Mouse (Mus musculus): Measurements from ENCODE around the gene Gm20388. TPM values are rescaled to one million over a fixed set of nuclear protein-coding genes. Genes with fewer than 3 reads are reported as not detected.
A peak's percentile ranks its signal among the peaks of the same experiment; 100 is the strongest.

Gm20388 gene
- total RNA-seq, 2 experiments from 2014 or later: 2.4 to 2.6 TPM

DNA sequence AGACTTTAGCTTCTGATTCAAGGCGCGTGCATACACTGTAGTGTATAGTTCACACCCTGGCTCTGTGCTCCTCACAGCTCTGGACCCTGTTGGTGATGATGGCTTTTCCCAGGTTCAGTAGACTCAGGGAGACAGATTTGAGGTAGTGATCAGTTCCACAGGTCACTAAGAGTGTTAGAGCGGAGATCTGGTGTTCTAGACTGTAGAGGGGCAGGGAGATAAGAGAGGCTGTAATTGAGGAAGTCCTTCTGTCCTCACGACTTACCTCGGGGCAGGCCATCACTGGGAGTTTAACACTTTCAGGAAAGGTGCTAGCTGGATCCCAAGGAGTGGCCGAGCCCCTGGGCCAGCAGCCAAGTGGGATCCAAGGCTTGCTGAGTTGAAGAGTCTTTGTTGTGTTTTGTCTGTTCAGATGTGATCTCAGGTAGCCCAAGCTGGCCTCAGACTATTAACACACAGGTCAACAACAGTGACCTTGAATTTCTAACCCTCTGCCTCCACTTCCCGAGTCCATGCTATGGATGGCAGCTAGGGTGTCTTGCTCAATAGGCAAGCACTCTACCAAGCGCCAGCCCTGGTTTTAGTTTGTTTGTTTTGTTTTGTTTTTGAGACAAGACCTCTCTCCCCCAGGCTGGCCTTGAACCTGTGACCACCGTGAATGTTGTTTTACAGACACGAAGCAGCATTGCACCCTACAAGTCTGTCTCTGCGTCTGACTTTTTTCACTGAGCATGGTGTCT is 564.0 kb downstream of the Gm20388 start:
- Histone ChIP-seq H3K4me3 (no peak overlapping the region), H3K27ac (no peak overlapping the region)
- no peak for DNase-seq (ENCODE audit: extremely low spot score in 1 of 2, low spot score in 2 of 2)
- no peak for TF ChIP-seq CTCF (IDR thresholded peaks at IDR 0.05)
- intact Hi-C loops (cut with DNase I): no loop called here

- no peak for TF ChIP-seq CTCF (IDR thresholded peaks at IDR 0.05)
- Histone ChIP-seq H3K27ac (no peak overlapping the region), H3K4me3 (no peak overlapping the region)
- no peak for DNase-seq (ENCODE audit: extremely low spot score in 1 of 2, low spot score in 2 of 2)
- intact Hi-C loops (cut with DNase I): no loop called here
Observed at GRCm38 (mm10) chr8:120475462-120476201, 565.0 kb downstream of the Gm20388 start.

DNA sequence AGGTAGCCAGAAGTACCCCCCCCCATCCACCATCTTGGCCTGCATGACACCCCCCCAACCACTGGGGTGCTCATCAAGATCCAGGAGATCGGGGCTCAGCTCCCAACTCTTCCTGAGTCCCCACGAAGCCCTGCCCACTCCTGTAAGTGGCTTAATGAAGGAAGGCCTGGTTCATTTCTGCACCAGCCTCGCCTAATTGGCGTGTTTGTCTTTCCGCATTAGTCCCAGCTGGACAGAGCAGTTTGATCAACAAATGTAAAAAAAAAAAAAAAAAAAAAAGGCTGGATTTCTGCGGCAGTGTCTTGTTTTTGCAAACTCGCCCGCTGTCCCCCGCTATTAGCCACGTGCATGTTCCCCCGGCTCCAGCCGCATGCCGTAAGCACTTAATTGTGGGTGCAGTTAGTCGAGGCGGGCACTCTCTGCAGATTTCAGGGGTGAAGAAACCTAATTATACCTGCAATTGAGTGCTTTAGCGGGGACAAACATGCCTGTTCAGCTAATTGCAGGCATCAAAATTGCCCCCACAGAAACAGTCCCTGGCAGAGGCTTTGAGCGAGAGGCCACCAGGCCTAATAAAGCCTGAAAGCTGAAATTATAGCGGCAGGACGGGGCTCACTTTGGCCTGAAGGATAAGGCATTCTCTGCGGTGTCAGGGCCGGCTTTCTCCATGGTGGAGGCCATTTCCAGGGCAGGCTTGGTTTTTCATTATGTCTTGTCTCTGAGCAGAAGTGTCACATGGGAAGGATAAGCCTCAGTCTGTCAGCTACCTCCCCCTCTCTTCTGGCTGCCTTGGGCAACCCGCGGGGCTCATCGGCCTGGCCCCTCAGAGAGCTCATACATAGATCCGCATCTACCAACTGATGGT is 566.3 kb downstream of the Gm20388 start:
- no peak for DNase-seq (ENCODE audit: extremely low spot score in 1 of 2, low spot score in 2 of 2)
- Histone ChIP-seq H3K4me3 (no peak overlapping the region), H3K27ac (no peak overlapping the region)
- intact Hi-C loops (cut with DNase I): no loop called here
- no peak for TF ChIP-seq CTCF (IDR thresholded peaks at IDR 0.05)

- TF ChIP-seq CTCF (IDR thresholded peaks at IDR 0.05): no peak
Observed at GRCm38 (mm10) chr8:120478754-120479153, 568.1 kb downstream of the Gm20388 start.

GRCm38 (mm10) chr8:120479691-120480090 is 569.0 kb downstream of the Gm20388 start:
- Histone ChIP-seq H3K4me3 (no peak overlapping the region), H3K27ac (no peak overlapping the region)
- intact Hi-C loops (cut with DNase I): no loop called here
- no peak for TF ChIP-seq CTCF (IDR thresholded peaks at IDR 0.05)
- DNase-seq (ENCODE audit: extremely low spot score in 1 of 2, low spot score in 2 of 2): no peak

More at GRCm38 (mm10) chr8:120478754-120479153, 568.1 kb downstream of the Gm20388 start:
- Histone ChIP-seq H3K4me3 (no peak overlapping the region), H3K27ac (no peak overlapping the region)
- no peak for DNase-seq (ENCODE audit: extremely low spot score in 1 of 2, low spot score in 2 of 2)
- intact Hi-C loops (cut with DNase I): no loop called here

- no peak for TF ChIP-seq CTCF (IDR thresholded peaks at IDR 0.05)
- intact Hi-C loops (cut with DNase I): no loop called here
- no peak overlapping the region for H3K27ac ChIP-seq
- DNase-seq (ENCODE audit: extremely low spot score in 1 of 2, low spot score in 2 of 2): no peak
- no peak overlapping the region for H3K4me3 ChIP-seq
Observed at GRCm38 (mm10) chr8:120482015-120482689, 571.5 kb downstream of the Gm20388 start.

GRCm38 (mm10) chr8:120484460-120484859 is 573.8 kb downstream of the Gm20388 start:
- H3K4me3 ChIP-seq: no peak overlapping the region
- H3K27ac ChIP-seq: peak overlapping the region; percentile 86
- peak in 1 of 2 experiments; percentile 56 for DNase-seq (ENCODE audit: extremely low spot score in 1 of 2, low spot score in 2 of 2)
- no peak for TF ChIP-seq CTCF (IDR thresholded peaks at IDR 0.05)
- intact Hi-C loops (cut with DNase I): no loop called here

DNA sequence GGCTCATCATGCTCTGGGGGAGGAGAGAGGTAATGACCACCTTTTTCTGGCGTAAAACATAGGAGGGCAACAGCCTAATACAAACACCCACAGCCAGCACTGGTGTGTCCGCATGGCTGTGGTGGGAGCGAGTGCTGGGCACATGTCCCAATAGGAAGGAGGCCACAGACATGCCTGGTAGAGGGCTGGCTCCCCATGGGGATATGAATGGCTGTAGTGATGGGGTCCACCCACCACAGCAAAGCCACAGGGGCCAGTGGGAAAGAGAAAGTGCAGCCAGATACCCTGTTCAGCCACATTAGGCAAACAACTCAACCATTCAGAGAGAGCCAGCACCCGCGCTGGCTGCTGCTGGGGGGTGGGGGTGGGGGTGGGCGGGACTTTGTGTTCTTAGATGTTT is 574.5 kb downstream of the Gm20388 start:
- no peak for DNase-seq (ENCODE audit: extremely low spot score in 1 of 2, low spot score in 2 of 2)
- intact Hi-C loops (cut with DNase I): loop anchor here (5.0 kb wide), 1 partner anchor 118 kb away; no protein-coding TSS in a partner anchor
- Histone ChIP-seq H3K4me3 (no peak overlapping the region), H3K27ac (peak overlapping the region; percentile 86)
- no peak for TF ChIP-seq CTCF (IDR thresholded peaks at IDR 0.05)

DNA sequence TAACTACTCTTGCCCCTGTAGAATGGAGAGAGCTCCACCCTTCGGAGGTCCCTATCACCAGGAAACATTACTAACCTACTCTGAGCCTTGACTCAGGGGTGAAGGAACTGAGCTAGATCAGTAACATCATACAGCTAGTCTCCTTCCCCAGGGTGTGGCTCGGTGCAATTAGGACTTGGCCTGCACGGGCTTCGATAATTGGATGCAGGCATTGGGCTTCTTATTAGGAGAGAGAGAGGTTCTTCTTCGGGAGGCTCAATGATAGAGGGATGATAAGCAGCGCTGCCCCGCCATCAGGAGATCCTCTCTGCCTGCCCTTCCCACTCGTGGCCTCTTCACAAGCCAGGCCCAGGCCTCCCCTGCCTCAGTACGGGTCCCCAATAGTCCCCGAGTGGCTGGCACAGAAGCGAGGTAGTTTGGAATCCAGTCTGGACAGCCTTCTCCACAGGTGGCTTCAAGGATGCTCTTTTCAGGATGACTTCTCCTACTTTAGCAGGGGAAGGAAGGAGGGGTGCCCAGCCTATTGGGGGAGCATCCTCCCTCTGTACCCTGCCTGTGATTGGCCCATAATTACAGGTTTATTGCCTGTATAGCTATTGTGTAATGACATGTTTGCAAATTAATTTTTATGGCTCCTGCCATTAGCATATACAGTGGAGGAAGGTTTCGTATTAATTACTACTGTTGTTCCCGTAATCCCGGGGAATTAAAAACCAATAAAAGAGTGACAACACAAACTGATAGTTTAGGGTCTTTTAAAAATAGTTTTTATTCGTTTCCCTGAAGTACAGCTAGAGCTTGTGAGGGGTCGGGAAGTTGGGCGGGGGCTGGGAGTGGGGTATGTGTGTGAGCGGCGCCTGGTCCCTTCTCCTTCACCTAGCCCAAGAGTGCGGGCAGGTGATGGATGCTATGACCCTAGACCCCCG is 575.2 kb downstream of the Gm20388 start:
- H3K4me3 ChIP-seq: no peak overlapping the region
- DNase-seq (ENCODE audit: extremely low spot score in 1 of 2, low spot score in 2 of 2): no peak
- no peak for TF ChIP-seq CTCF (IDR thresholded peaks at IDR 0.05)
- intact Hi-C loops (cut with DNase I): loop anchor here (5.0 kb wide), 1 partner anchor 119 kb away; no protein-coding TSS in a partner anchor
- peak overlapping the region; percentile 97; the same call in 1 of the 2 replicates for H3K27ac ChIP-seq
